Mouse (Mus musculus) heart, embryonic 12.5 days (tissue): ENCODE results near the gene Adamts3. TPM values are rescaled to one million over a fixed set of nuclear protein-coding genes. Genes with fewer than 3 reads are reported as not detected.

ENCODE experiments used
- ATAC-seq: fragments of 200-750 bp; cut with Nextera tagmentation; 2 replicates; pipeline ENCODE4 v1.8.0; 2017; ENCODE audit warnings: moderate TSS enrichment, moderate library complexity; ENCODE audit not compliant: insufficient number of reproducible peaks, low FRiP score
- H3K27ac ChIP-seq: fragments of 300-500 bp; sonication (generic); 2 replicates; pipeline ENCODE4 v1.5.1; 2016; ENCODE audit warnings: mild to moderate bottlenecking, moderate library complexity; ENCODE audit not compliant: poor library complexity, severe bottlenecking
- H3K27me3 ChIP-seq: fragments of 300-500 bp; sonication (generic); replicated peaks from 2 replicates; pipeline ENCODE4 v1.6.1; 2016; ENCODE audit warnings: mild to moderate bottlenecking, moderate library complexity
- H3K36me3 ChIP-seq: fragments of 300-500 bp; sonication (generic); 2 replicates; pipeline ENCODE4 v1.6.1; 2016; ENCODE audit warnings: mild to moderate bottlenecking, moderate library complexity
- H3K4me1 ChIP-seq: fragments of 300-500 bp; sonication (generic); replicated peaks from 2 replicates; pipeline ENCODE4 v1.6.1; 2016; ENCODE audit warnings: mild to moderate bottlenecking
- H3K4me2 ChIP-seq: fragments of 300-500 bp; sonication (generic); 2 replicates; pipeline ENCODE4 v1.6.1; 2016; ENCODE audit warnings: mild to moderate bottlenecking, moderate library complexity
- H3K4me3 ChIP-seq: fragments of 300-500 bp; sonication (generic); 2 replicates; pipeline ENCODE4 v1.5.1; 2016; ENCODE audit warnings: mild to moderate bottlenecking
- H3K9ac ChIP-seq: fragments of 300-500 bp; sonication (generic); 2 replicates; pipeline ENCODE4 v1.6.1; 2016; ENCODE audit warnings: mild to moderate bottlenecking, moderate library complexity
- H3K9me3 ChIP-seq: fragments of 300-500 bp; sonication (generic); replicated peaks from 2 replicates; pipeline ENCODE4 v1.6.1; 2016; ENCODE audit warnings: mild to moderate bottlenecking, moderate library complexity
- WGBS: fragments of 180-500 bp; shearing (Covaris S2); methylation state at CpG from one replicate; pipeline ENCODE4 v1.1.7; 2016; 5-methylcytosine and 5-hydroxymethylcytosine counted together
- polyA plus RNA-seq: library from polyadenylated mRNA; unstranded; fragments of >200 nt; fragmentation: Nextera tagmentation; extraction: Ambion mirVana; gene quantifications from 2 replicates; pipeline ENCODE4 v1.2.1, GENCODE M21; 2016

Gene Adamts3
- polyA plus RNA-seq, 1 experiment from 2014 or later, result 6.0 TPM

- Histone ChIP-seq H3K9me3 (no peaks in the 10 kb centered on the region), H3K4me2 (no peak overlapping the region), H3K4me1 (no peaks in the 10 kb centered on the region), H3K27me3 (no peaks in the 10 kb centered on the region), H3K4me3 (no peak overlapping the region), H3K9ac (no peak overlapping the region), H3K36me3 (no peaks in the 10 kb centered on the region), H3K27ac (no peak overlapping the region)
- WGBS, result 91% methylated on average over 2 of the region's 2 CpGs
- no peak for ATAC-seq
Observed at GRCm38 (mm10) chr5:89635434-89635833, 247.7 kb downstream of the Adamts3 start.

GRCm38 (mm10) chr5:89631599-89631998 lies 251.5 kb downstream of the Adamts3 start:
- 55% methylated on average over 1 of the region's 1 CpGs for WGBS
- Histone ChIP-seq H3K27me3 (no peaks in the 10 kb centered on the region), H3K9me3 (no peaks in the 10 kb centered on the region), H3K4me3 (no peak overlapping the region), H3K4me2 (no peak overlapping the region), H3K36me3 (no peaks in the 10 kb centered on the region), H3K9ac (no peak overlapping the region), H3K4me1 (no peaks in the 10 kb centered on the region), H3K27ac (no peak overlapping the region)
- no peak for ATAC-seq
